Mouse (Mus musculus) liver, embryonic 14.5 days (tissue): ENCODE results near the gene Zfp92.

Experiments used
- CTCF ChIP-seq: IDR thresholded peaks from 2 replicates; pipeline ENCODE4 v1.5.1; 2016; ENCODE audit warnings: antibody characterized with exemption, low read depth, control low read depth
- EP300 ChIP-seq: IDR thresholded peaks from 2 replicates; pipeline ENCODE4 v1.6.1; 2016; ENCODE audit warnings: antibody characterized with exemption, low read depth

DNA sequence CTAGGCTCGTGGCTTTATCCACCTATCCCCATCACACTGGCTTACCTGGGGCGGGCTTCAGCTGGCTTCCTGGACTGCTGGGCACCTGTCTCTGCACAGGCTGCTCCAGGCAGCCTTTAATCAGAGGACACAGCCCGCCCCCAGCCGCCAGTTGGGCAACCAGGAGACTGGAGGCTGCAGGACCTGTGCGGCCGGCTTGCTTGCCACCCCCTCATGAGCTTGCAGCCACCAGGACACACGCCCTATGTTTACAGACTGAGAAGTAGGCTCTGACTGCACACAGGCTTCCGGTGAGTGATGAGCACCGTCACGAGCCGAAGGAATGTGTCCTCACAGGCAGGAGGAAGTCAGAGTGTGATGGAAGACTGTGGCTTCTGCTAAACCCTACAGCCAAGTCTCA, 24.4 kb downstream of the Zfp92 start, which contains the start of gene Trex2:
- no peak for TF ChIP-seq CTCF
- no peak for TF ChIP-seq EP300
